Mouse (Mus musculus): ENCODE data around the gene Trim63. TPM values are rescaled to one million over a fixed set of nuclear protein-coding genes. Genes with fewer than 3 reads are reported as not detected.

Trim63 gene
- polyA plus RNA-seq, 1 experiment from 2014 or later: 0.33 TPM

GRCm38 (mm10) chr4:134307367-134308072 lies 7.4 kb upstream of the Trim63 start:
- no peaks in the 10 kb centered on the region for H3K9me3 ChIP-seq (ENCODE audit: control insufficient read depth, low read length)
- H3K27me3 ChIP-seq (replicated peaks; ENCODE audit: control insufficient read depth, insufficient read depth, low read length): no peaks in the 10 kb centered on the region
- peak overlapping the region; percentile 38 for H3K4me2 ChIP-seq
- 20% methylated on average over 12 of the region's 12 CpGs for WGBS
- no peaks in the 10 kb centered on the region for H3K36me3 ChIP-seq (ENCODE audit: control insufficient read depth, insufficient read depth, low read length)
- DNase-seq (ENCODE audit: low spot score): peak; percentile 50
- H3K4me3 ChIP-seq (ENCODE audit: low read depth, low read length): no peak overlapping the region
- H3K27ac ChIP-seq (ENCODE audit: low read depth, low read length): no peak overlapping the region
- no peak overlapping the region for H3K9ac ChIP-seq (ENCODE audit: low read depth, low read length)
- 0 out of 2 replicates have a peak, but pooled peaks cover 7% of the 10 kb centered on the region for H3K4me1 ChIP-seq (replicated peaks; ENCODE audit: control insufficient read depth, insufficient read depth, low read length)
- peak; percentile 34; the same call in 1 of the 2 replicates for ATAC-seq (replicated peaks; ENCODE audit: low FRiP score)

- Histone ChIP-seq H3K4me1 (replicated peaks; ENCODE audit: control insufficient read depth, insufficient read depth, low read length) (0 out of 2 replicates have a peak, but pooled peaks cover 7% of the 10 kb centered on the region), H3K36me3 (ENCODE audit: control insufficient read depth, insufficient read depth, low read length) (no peaks in the 10 kb centered on the region), H3K9me3 (ENCODE audit: control insufficient read depth, low read length) (no peaks in the 10 kb centered on the region), H3K4me3 (ENCODE audit: low read depth, low read length) (no peak overlapping the region), H3K27ac (ENCODE audit: low read depth, low read length) (no peak overlapping the region), H3K9ac (ENCODE audit: low read depth, low read length) (no peak overlapping the region), H3K27me3 (replicated peaks; ENCODE audit: control insufficient read depth, insufficient read depth, low read length) (no peaks in the 10 kb centered on the region), H3K4me2 (no peak overlapping the region)
- ATAC-seq (replicated peaks; ENCODE audit: low FRiP score) (no peak), DNase-seq (ENCODE audit: low spot score) (no peak)
- 80% methylated on average over 7 of the region's 7 CpGs for WGBS
Measured at GRCm38 (mm10) chr4:134310106-134310505, 4.8 kb upstream of the Trim63 start.

- Histone ChIP-seq H3K27me3 (replicated peaks; ENCODE audit: control insufficient read depth, insufficient read depth, low read length) (no peaks in the 10 kb centered on the region), H3K27ac (ENCODE audit: low read depth, low read length) (no peak overlapping the region), H3K36me3 (ENCODE audit: control insufficient read depth, insufficient read depth, low read length) (no peaks in the 10 kb centered on the region), H3K9me3 (ENCODE audit: control insufficient read depth, low read length) (no peaks in the 10 kb centered on the region), H3K4me3 (ENCODE audit: low read depth, low read length) (no peak overlapping the region), H3K9ac (ENCODE audit: low read depth, low read length) (no peak overlapping the region), H3K4me1 (replicated peaks; ENCODE audit: control insufficient read depth, insufficient read depth, low read length) (0 out of 2 replicates have a peak, but pooled peaks cover 7% of the 10 kb centered on the region), H3K4me2 (no peak overlapping the region)
- WGBS: 84% methylated on average over 9 of the region's 9 CpGs
- DNase-seq (ENCODE audit: low spot score): no peak
- ATAC-seq (replicated peaks; ENCODE audit: low FRiP score): no peak
Measured at GRCm38 (mm10) chr4:134310656-134311055, 4.3 kb upstream of the Trim63 start.

GRCm38 (mm10) chr4:134311784-134312183 lies 3.1 kb upstream of the Trim63 start:
- Histone ChIP-seq H3K4me2 (no peak overlapping the region), H3K4me3 (ENCODE audit: low read depth, low read length) (no peak overlapping the region), H3K27ac (ENCODE audit: low read depth, low read length) (no peak overlapping the region), H3K9me3 (ENCODE audit: control insufficient read depth, low read length) (no peaks in the 10 kb centered on the region), H3K27me3 (replicated peaks; ENCODE audit: control insufficient read depth, insufficient read depth, low read length) (no peaks in the 10 kb centered on the region), H3K36me3 (ENCODE audit: control insufficient read depth, insufficient read depth, low read length) (no peaks in the 10 kb centered on the region), H3K4me1 (replicated peaks; ENCODE audit: control insufficient read depth, insufficient read depth, low read length) (0 out of 2 replicates have a peak, but pooled peaks cover 7% of the 10 kb centered on the region), H3K9ac (ENCODE audit: low read depth, low read length) (no peak overlapping the region)
- ATAC-seq (replicated peaks; ENCODE audit: low FRiP score): no peak
- no peak for DNase-seq (ENCODE audit: low spot score)
- WGBS: 79% methylated on average over 9 of the region's 9 CpGs

- H3K4me1 ChIP-seq (replicated peaks; ENCODE audit: control insufficient read depth, insufficient read depth, low read length): 0 out of 2 replicates have a peak, but pooled peaks cover 2% of the 10 kb centered on the region
- ATAC-seq (replicated peaks; ENCODE audit: low FRiP score) (no peak), DNase-seq (ENCODE audit: low spot score) (no peak)
- no peak overlapping the region for H3K4me3 ChIP-seq (ENCODE audit: low read depth, low read length)
- H3K36me3 ChIP-seq (ENCODE audit: control insufficient read depth, insufficient read depth, low read length): no peaks in the 10 kb centered on the region
- no peaks in the 10 kb centered on the region for H3K27me3 ChIP-seq (replicated peaks; ENCODE audit: control insufficient read depth, insufficient read depth, low read length)
- WGBS: 88% methylated on average over 5 of the region's 5 CpGs
- H3K9me3 ChIP-seq (ENCODE audit: control insufficient read depth, low read length): no peaks in the 10 kb centered on the region
- no peak overlapping the region for H3K9ac ChIP-seq (ENCODE audit: low read depth, low read length)
- no peak overlapping the region for H3K27ac ChIP-seq (ENCODE audit: low read depth, low read length)
- no peak overlapping the region for H3K4me2 ChIP-seq
Measured at GRCm38 (mm10) chr4:134312341-134312740, 2.6 kb upstream of the Trim63 start.

GRCm38 (mm10) chr4:134312901-134313300 lies 2.0 kb upstream of the Trim63 start:
- 95% methylated on average over 6 of the region's 6 CpGs for WGBS
- Histone ChIP-seq H3K4me2 (no peak overlapping the region), H3K9me3 (ENCODE audit: control insufficient read depth, low read length) (no peaks in the 10 kb centered on the region), H3K27me3 (replicated peaks; ENCODE audit: control insufficient read depth, insufficient read depth, low read length) (no peaks in the 10 kb centered on the region), H3K27ac (ENCODE audit: low read depth, low read length) (no peak overlapping the region), H3K4me3 (ENCODE audit: low read depth, low read length) (no peak overlapping the region), H3K9ac (ENCODE audit: low read depth, low read length) (no peak overlapping the region), H3K4me1 (replicated peaks; ENCODE audit: control insufficient read depth, insufficient read depth, low read length) (no peaks in the 10 kb centered on the region), H3K36me3 (ENCODE audit: control insufficient read depth, insufficient read depth, low read length) (no peaks in the 10 kb centered on the region)
- ATAC-seq (replicated peaks; ENCODE audit: low FRiP score): no peak
- DNase-seq (ENCODE audit: low spot score): no peak

GRCm38 (mm10) chr4:134314081-134314655 lies 752 bp upstream of the Trim63 start:
- no peak for ATAC-seq (replicated peaks; ENCODE audit: low FRiP score)
- Histone ChIP-seq H3K27ac (ENCODE audit: low read depth, low read length) (no peak overlapping the region), H3K9me3 (ENCODE audit: control insufficient read depth, low read length) (no peaks in the 10 kb centered on the region), H3K4me3 (ENCODE audit: low read depth, low read length) (no peak overlapping the region), H3K4me2 (no peak overlapping the region), H3K27me3 (replicated peaks; ENCODE audit: control insufficient read depth, insufficient read depth, low read length) (no peaks in the 10 kb centered on the region), H3K4me1 (replicated peaks; ENCODE audit: control insufficient read depth, insufficient read depth, low read length) (no peaks in the 10 kb centered on the region), H3K36me3 (ENCODE audit: control insufficient read depth, insufficient read depth, low read length) (no peaks in the 10 kb centered on the region), H3K9ac (ENCODE audit: low read depth, low read length) (no peak overlapping the region)
- no peak for DNase-seq (ENCODE audit: low spot score)
- 75% methylated on average over 4 of the region's 4 CpGs for WGBS

GRCm38 (mm10) chr4:134315470-134315869 lies 550 bp downstream of the Trim63 start:
- no peak overlapping the region for H3K4me2 ChIP-seq
- DNase-seq (ENCODE audit: low spot score) (no peak), ATAC-seq (replicated peaks; ENCODE audit: low FRiP score) (no peak)
- no peaks in the 10 kb centered on the region for H3K36me3 ChIP-seq (ENCODE audit: control insufficient read depth, insufficient read depth, low read length)
- no peaks in the 10 kb centered on the region for H3K9me3 ChIP-seq (ENCODE audit: control insufficient read depth, low read length)
- H3K4me3 ChIP-seq (ENCODE audit: low read depth, low read length): no peak overlapping the region
- H3K27me3 ChIP-seq (replicated peaks; ENCODE audit: control insufficient read depth, insufficient read depth, low read length): no peaks in the 10 kb centered on the region
- no peaks in the 10 kb centered on the region for H3K4me1 ChIP-seq (replicated peaks; ENCODE audit: control insufficient read depth, insufficient read depth, low read length)
- 57% methylated on average over 9 of the region's 9 CpGs for WGBS
- no peak overlapping the region for H3K27ac ChIP-seq (ENCODE audit: low read depth, low read length)
- H3K9ac ChIP-seq (ENCODE audit: low read depth, low read length): no peak overlapping the region

- Histone ChIP-seq H3K27me3 (replicated peaks; ENCODE audit: control insufficient read depth, insufficient read depth, low read length) (no peaks in the 10 kb centered on the region), H3K9ac (ENCODE audit: low read depth, low read length) (no peak overlapping the region), H3K4me2 (no peak overlapping the region), H3K27ac (ENCODE audit: low read depth, low read length) (no peak overlapping the region), H3K9me3 (ENCODE audit: control insufficient read depth, low read length) (no peaks in the 10 kb centered on the region), H3K36me3 (ENCODE audit: control insufficient read depth, insufficient read depth, low read length) (no peaks in the 10 kb centered on the region), H3K4me1 (replicated peaks; ENCODE audit: control insufficient read depth, insufficient read depth, low read length) (no peaks in the 10 kb centered on the region), H3K4me3 (ENCODE audit: low read depth, low read length) (no peak overlapping the region)
- no peak for DNase-seq (ENCODE audit: low spot score)
- WGBS: 45% methylated on average over 16 of the region's 16 CpGs
- ATAC-seq (replicated peaks; ENCODE audit: low FRiP score): no peak
Measured at GRCm38 (mm10) chr4:134316390-134316789, 1.5 kb downstream of the Trim63 start.

All from liver, embryonic 11.5 days (tissue).